Mouse (Mus musculus): ENCODE data around the gene Hectd2. TPM values are rescaled to one million over a fixed set of nuclear protein-coding genes. Genes with fewer than 3 reads are reported as not detected.

Gene Hectd2
- polyA plus RNA-seq, 1 experiment from 2014 or later = 1.9 TPM

- Histone ChIP-seq H3K27ac (ENCODE audit: low read length) (no peak overlapping the region), H3K27me3 (ENCODE audit: insufficient read depth, low read length) (no peaks in the 10 kb centered on the region), H3K9ac (replicated peaks; ENCODE audit: low read length) (no peak overlapping the region), H3K36me3 (ENCODE audit: insufficient read depth, low read length) (no peaks in the 10 kb centered on the region), H3K9me3 (ENCODE audit: low read length) (no peaks in the 10 kb centered on the region), H3K4me3 (ENCODE audit: low read length) (no peak overlapping the region), H3K4me2 (replicated peaks; ENCODE audit: low read depth, low read length) (no peak overlapping the region), H3K4me1 (ENCODE audit: insufficient read depth, low read length) (no peaks in the 10 kb centered on the region)
- no peak for ATAC-seq (ENCODE audit: low FRiP score, low TSS enrichment)
- WGBS = 90% methylated on average over 7 of the region's 7 CpGs
Measured at GRCm38 (mm10) chr19:36634771-36635170, 80.3 kb downstream of the Hectd2 start.

GRCm38 (mm10) chr19:36637223-36637622, 82.8 kb downstream of the Hectd2 start:
- Histone ChIP-seq H3K27ac (ENCODE audit: low read length) (no peak overlapping the region), H3K4me3 (ENCODE audit: low read length) (no peak overlapping the region), H3K36me3 (ENCODE audit: insufficient read depth, low read length) (no peaks in the 10 kb centered on the region), H3K27me3 (ENCODE audit: insufficient read depth, low read length) (no peaks in the 10 kb centered on the region), H3K9ac (replicated peaks; ENCODE audit: low read length) (no peak overlapping the region), H3K9me3 (ENCODE audit: low read length) (no peaks in the 10 kb centered on the region), H3K4me1 (ENCODE audit: insufficient read depth, low read length) (no peaks in the 10 kb centered on the region; the same call in 1 of the 2 replicates), H3K4me2 (replicated peaks; ENCODE audit: low read depth, low read length) (no peak overlapping the region)
- no peak for ATAC-seq (ENCODE audit: low FRiP score, low TSS enrichment)
- WGBS = 90% methylated on average over 3 of the region's 3 CpGs

GRCm38 (mm10) chr19:36637948-36638587, 83.6 kb downstream of the Hectd2 start:
- no peaks in the 10 kb centered on the region for H3K27me3 ChIP-seq (ENCODE audit: insufficient read depth, low read length)
- H3K4me3 ChIP-seq (ENCODE audit: low read length) = no peak overlapping the region
- no peak overlapping the region for H3K9ac ChIP-seq (replicated peaks; ENCODE audit: low read length)
- no peaks in the 10 kb centered on the region for H3K36me3 ChIP-seq (ENCODE audit: insufficient read depth, low read length)
- peaks cover 3% of the 10 kb centered on the region; the same call in 1 of the 2 replicates for H3K9me3 ChIP-seq (ENCODE audit: low read length)
- no peak overlapping the region for H3K27ac ChIP-seq (ENCODE audit: low read length)
- H3K4me1 ChIP-seq (ENCODE audit: insufficient read depth, low read length) = no peaks in the 10 kb centered on the region; the same call in 1 of the 2 replicates
- 68% methylated on average over 7 of the region's 7 CpGs for WGBS
- ATAC-seq (ENCODE audit: low FRiP score, low TSS enrichment) = peak; percentile 31; the same call in 1 of the 2 replicates
- H3K4me2 ChIP-seq (replicated peaks; ENCODE audit: low read depth, low read length) = no peak overlapping the region

GRCm38 (mm10) chr19:36639072-36639471, 84.6 kb downstream of the Hectd2 start:
- Histone ChIP-seq H3K36me3 (ENCODE audit: insufficient read depth, low read length) (no peaks in the 10 kb centered on the region), H3K9ac (replicated peaks; ENCODE audit: low read length) (no peak overlapping the region), H3K4me2 (replicated peaks; ENCODE audit: low read depth, low read length) (no peak overlapping the region), H3K27ac (ENCODE audit: low read length) (no peak overlapping the region), H3K9me3 (ENCODE audit: low read length) (peaks cover 3% of the 10 kb centered on the region; the same call in 1 of the 2 replicates), H3K4me3 (ENCODE audit: low read length) (no peak overlapping the region), H3K27me3 (ENCODE audit: insufficient read depth, low read length) (no peaks in the 10 kb centered on the region), H3K4me1 (ENCODE audit: insufficient read depth, low read length) (no peaks in the 10 kb centered on the region; the same call in 1 of the 2 replicates)
- ATAC-seq (ENCODE audit: low FRiP score, low TSS enrichment) = no peak
- 87% methylated on average over 9 of the region's 9 CpGs for WGBS

GRCm38 (mm10) chr19:36641128-36641527, 86.7 kb downstream of the Hectd2 start:
- peaks cover 3% of the 10 kb centered on the region; the same call in 1 of the 2 replicates for H3K9me3 ChIP-seq (ENCODE audit: low read length)
- 0 out of 2 replicates have a peak, but pooled peaks have one; percentile 12 for ATAC-seq (ENCODE audit: low FRiP score, low TSS enrichment)
- no peaks in the 10 kb centered on the region for H3K36me3 ChIP-seq (ENCODE audit: insufficient read depth, low read length)
- H3K27me3 ChIP-seq (ENCODE audit: insufficient read depth, low read length) = no peaks in the 10 kb centered on the region
- 79% methylated on average over 3 of the region's 3 CpGs for WGBS
- H3K4me1 ChIP-seq (ENCODE audit: insufficient read depth, low read length) = peaks cover 3% of the 10 kb centered on the region; the same call in 1 of the 2 replicates
- H3K27ac ChIP-seq (ENCODE audit: low read length) = no peak overlapping the region
- no peak overlapping the region for H3K4me2 ChIP-seq (replicated peaks; ENCODE audit: low read depth, low read length)
- no peak overlapping the region for H3K9ac ChIP-seq (replicated peaks; ENCODE audit: low read length)
- no peak overlapping the region for H3K4me3 ChIP-seq (ENCODE audit: low read length)

- Histone ChIP-seq H3K4me1 (ENCODE audit: insufficient read depth, low read length) (peaks cover 6% of the 10 kb centered on the region; the same call in 1 of the 2 replicates), H3K9ac (replicated peaks; ENCODE audit: low read length) (no peak overlapping the region), H3K27me3 (ENCODE audit: insufficient read depth, low read length) (no peaks in the 10 kb centered on the region), H3K4me2 (replicated peaks; ENCODE audit: low read depth, low read length) (no peak overlapping the region), H3K4me3 (ENCODE audit: low read length) (no peak overlapping the region), H3K36me3 (ENCODE audit: insufficient read depth, low read length) (no peaks in the 10 kb centered on the region), H3K27ac (ENCODE audit: low read length) (no peak overlapping the region), H3K9me3 (ENCODE audit: low read length) (peaks cover 3% of the 10 kb centered on the region; the same call in 1 of the 2 replicates)
- 80% methylated on average over 6 of the region's 6 CpGs for WGBS
- ATAC-seq (ENCODE audit: low FRiP score, low TSS enrichment) = no peak
Measured at GRCm38 (mm10) chr19:36645308-36645889, 91.0 kb downstream of the Hectd2 start.

GRCm38 (mm10) chr19:36646132-36646828, 91.8 kb downstream of the Hectd2 start:
- no peaks in the 10 kb centered on the region for H3K27me3 ChIP-seq (ENCODE audit: insufficient read depth, low read length)
- no peak overlapping the region for H3K4me2 ChIP-seq (replicated peaks; ENCODE audit: low read depth, low read length)
- H3K36me3 ChIP-seq (ENCODE audit: insufficient read depth, low read length) = no peaks in the 10 kb centered on the region
- peak; percentile 93 for ATAC-seq (ENCODE audit: low FRiP score, low TSS enrichment)
- H3K9me3 ChIP-seq (ENCODE audit: low read length) = peaks cover 3% of the 10 kb centered on the region; the same call in 1 of the 2 replicates
- 57% methylated on average over 7 of the region's 7 CpGs for WGBS
- peak overlapping the region; percentile 30; the same call in 1 of the 2 replicates for H3K27ac ChIP-seq (ENCODE audit: low read length)
- no peak overlapping the region for H3K9ac ChIP-seq (replicated peaks; ENCODE audit: low read length)
- peaks cover 6% of the 10 kb centered on the region; the same call in 1 of the 2 replicates for H3K4me1 ChIP-seq (ENCODE audit: insufficient read depth, low read length)
- no peak overlapping the region for H3K4me3 ChIP-seq (ENCODE audit: low read length)

GRCm38 (mm10) chr19:36652686-36653085, 98.2 kb downstream of the Hectd2 start:
- H3K4me2 ChIP-seq (replicated peaks; ENCODE audit: low read depth, low read length) = no peak overlapping the region
- 93% methylated on average over 1 of the region's 1 CpGs for WGBS
- H3K27me3 ChIP-seq (ENCODE audit: insufficient read depth, low read length) = no peaks in the 10 kb centered on the region
- no peaks in the 10 kb centered on the region for H3K9me3 ChIP-seq (ENCODE audit: low read length)
- no peak overlapping the region for H3K9ac ChIP-seq (replicated peaks; ENCODE audit: low read length)
- ATAC-seq (ENCODE audit: low FRiP score, low TSS enrichment) = no peak
- H3K27ac ChIP-seq (ENCODE audit: low read length) = no peak overlapping the region
- no peaks in the 10 kb centered on the region for H3K4me1 ChIP-seq (ENCODE audit: insufficient read depth, low read length)
- H3K36me3 ChIP-seq (ENCODE audit: insufficient read depth, low read length) = no peaks in the 10 kb centered on the region
- H3K4me3 ChIP-seq (ENCODE audit: low read length) = no peak overlapping the region

GRCm38 (mm10) chr19:36662734-36663133, 108.3 kb downstream of the Hectd2 start:
- Histone ChIP-seq H3K36me3 (ENCODE audit: insufficient read depth, low read length) (no peaks in the 10 kb centered on the region), H3K4me2 (replicated peaks; ENCODE audit: low read depth, low read length) (no peak overlapping the region), H3K27ac (ENCODE audit: low read length) (no peak overlapping the region), H3K4me3 (ENCODE audit: low read length) (no peak overlapping the region), H3K27me3 (ENCODE audit: insufficient read depth, low read length) (no peaks in the 10 kb centered on the region), H3K9me3 (ENCODE audit: low read length) (no peaks in the 10 kb centered on the region), H3K9ac (replicated peaks; ENCODE audit: low read length) (no peak overlapping the region), H3K4me1 (ENCODE audit: insufficient read depth, low read length) (no peaks in the 10 kb centered on the region)
- 90% methylated on average over 1 of the region's 1 CpGs for WGBS
- no peak for ATAC-seq (ENCODE audit: low FRiP score, low TSS enrichment)
